Mouse (Mus musculus): ENCODE results near the gene Uncx. TPM values are rescaled to one million over a fixed set of nuclear protein-coding genes. Genes with fewer than 3 reads are reported as not detected.

The Uncx gene
- polyA plus RNA-seq, 1 experiment from 2014 or later, result 0.08 TPM

DNA sequence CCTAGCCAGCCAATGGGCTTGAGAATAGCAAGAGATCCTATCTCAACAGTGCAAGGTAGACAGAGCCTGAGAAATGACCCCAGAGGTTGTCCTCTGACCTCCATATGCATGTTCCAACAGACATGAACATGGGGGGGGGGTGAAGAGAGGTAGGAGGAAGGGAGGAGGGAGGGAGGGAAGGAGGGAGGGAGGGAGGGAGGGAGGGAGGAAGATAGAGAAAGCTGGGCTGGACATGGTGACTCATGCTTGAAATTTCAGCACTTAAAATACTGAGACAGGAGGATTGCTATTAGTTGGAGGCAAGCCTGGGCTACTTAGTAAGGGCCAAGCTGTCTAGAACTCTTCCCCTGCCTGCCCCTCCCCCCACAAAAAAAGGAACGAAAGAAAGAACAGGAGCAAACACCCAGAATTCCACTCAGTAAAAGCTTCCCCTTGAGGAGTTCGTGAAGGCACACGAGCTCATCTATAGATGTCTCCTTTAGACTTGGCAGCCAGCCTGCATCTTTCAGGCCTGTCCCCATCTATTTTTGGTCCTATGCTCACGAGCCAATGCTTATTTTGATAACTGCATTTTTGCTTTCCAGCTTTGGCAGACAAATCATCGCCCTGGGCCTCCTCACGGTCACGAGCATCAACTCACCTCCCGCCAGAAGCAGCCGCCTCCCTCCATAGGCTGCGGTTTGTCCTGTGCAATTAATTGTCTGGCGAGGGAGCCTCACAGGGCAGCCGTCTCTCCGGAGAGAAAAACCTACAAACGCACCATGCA, 23.0 kb upstream of the Uncx start:
- Histone ChIP-seq H3K4me1 (0 out of 2 replicates have a peak, but pooled peaks cover 5% of the 10 kb centered on the region), H3K9me3 (no peaks in the 10 kb centered on the region), H3K36me3 (no peaks in the 10 kb centered on the region), H3K4me3 (replicated peaks) (no peak overlapping the region), H3K9ac (no peak overlapping the region), H3K27ac (no peak overlapping the region), H3K4me2 (no peak overlapping the region), H3K27me3 (replicated peaks) (no peaks in the 10 kb centered on the region)
- ATAC-seq (ENCODE audit: insufficient read depth, low FRiP score, low read depth), result no peak
- WGBS, result 39% methylated on average over 14 of the region's 14 CpGs

DNA sequence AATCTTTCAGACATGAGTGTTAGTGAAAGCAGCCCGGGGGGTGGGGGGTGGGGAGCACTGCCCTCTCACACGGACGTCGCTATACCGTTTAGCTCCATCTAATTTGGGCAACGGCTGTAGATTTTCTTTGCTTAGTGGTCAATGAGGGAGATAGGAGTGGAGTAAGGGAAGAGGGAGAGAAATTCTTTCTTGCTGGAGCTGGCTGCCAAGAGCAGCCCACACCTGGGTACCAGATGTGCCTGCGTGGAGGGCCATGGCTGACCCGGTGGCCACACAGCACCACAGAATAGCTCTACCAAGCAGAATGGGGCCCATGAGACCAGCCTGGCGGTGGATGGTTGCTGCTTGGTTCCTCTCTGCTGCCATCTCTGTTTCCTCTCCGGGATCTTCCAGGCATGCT, 21.3 kb upstream of the Uncx start:
- H3K27me3 ChIP-seq (replicated peaks), result no peaks in the 10 kb centered on the region; the same call in 1 of the 2 replicates
- 70% methylated on average over 10 of the region's 10 CpGs for WGBS
- H3K4me1 ChIP-seq, result no peaks in the 10 kb centered on the region
- no peak overlapping the region for H3K4me3 ChIP-seq (replicated peaks)
- no peaks in the 10 kb centered on the region for H3K9me3 ChIP-seq
- H3K27ac ChIP-seq, result no peak overlapping the region
- no peak overlapping the region for H3K4me2 ChIP-seq
- no peak overlapping the region for H3K9ac ChIP-seq
- H3K36me3 ChIP-seq, result no peaks in the 10 kb centered on the region
- ATAC-seq (ENCODE audit: insufficient read depth, low FRiP score, low read depth), result no peak

- Histone ChIP-seq H3K9ac (no peak overlapping the region), H3K4me3 (replicated peaks) (no peak overlapping the region), H3K36me3 (no peaks in the 10 kb centered on the region), H3K27me3 (replicated peaks) (peaks cover 30% of the 10 kb centered on the region), H3K27ac (no peak overlapping the region), H3K4me1 (no peaks in the 10 kb centered on the region), H3K4me2 (no peak overlapping the region), H3K9me3 (no peaks in the 10 kb centered on the region)
- ATAC-seq (ENCODE audit: insufficient read depth, low FRiP score, low read depth), result no peak
- 39% methylated on average over 7 of the region's 7 CpGs for WGBS
These were observed 14.4 kb upstream of the Uncx start for GRCm38 (mm10) chr5:139528851-139529250.

DNA sequence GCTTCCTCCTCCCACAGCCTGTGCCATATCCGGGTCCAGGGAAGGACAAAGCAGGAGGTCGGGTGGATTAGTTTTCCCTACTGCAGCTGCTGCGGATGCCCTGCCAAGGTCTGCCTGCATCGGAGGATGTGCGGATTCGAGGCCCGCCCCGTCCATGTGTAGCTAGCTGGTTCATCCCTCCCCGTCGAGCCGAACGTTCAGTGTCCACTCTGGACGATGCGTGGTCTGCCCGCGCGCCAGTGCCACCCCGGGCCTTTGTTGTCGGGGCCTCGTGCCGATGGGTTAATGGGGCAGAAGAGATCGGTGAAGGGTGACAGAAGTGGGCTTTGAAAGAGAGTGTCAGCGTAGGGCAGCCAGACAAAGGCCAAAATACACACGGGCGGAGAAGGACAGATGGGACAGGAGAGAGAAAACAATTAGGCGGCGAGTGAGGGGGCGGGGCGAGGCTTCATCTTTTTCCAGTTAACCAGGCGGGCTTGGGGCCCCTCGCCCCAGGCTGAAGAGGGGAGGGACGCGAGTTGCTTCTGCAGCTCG, 7.8 kb upstream of the Uncx start:
- WGBS, result 2% methylated on average over 34 of the region's 34 CpGs

GRCm38 (mm10) chr5:139536211-139536910, 6.9 kb upstream of the Uncx start:
- 4% methylated on average over 26 of the region's 26 CpGs for WGBS
- no peaks in the 10 kb centered on the region for H3K36me3 ChIP-seq
- no peak overlapping the region for H3K4me3 ChIP-seq (replicated peaks)
- ATAC-seq (ENCODE audit: insufficient read depth, low FRiP score, low read depth), result no peak
- H3K27ac ChIP-seq, result no peak overlapping the region
- no peak overlapping the region for H3K9ac ChIP-seq
- peaks cover 83% of the 10 kb centered on the region for H3K27me3 ChIP-seq (replicated peaks)
- no peaks in the 10 kb centered on the region for H3K9me3 ChIP-seq
- peaks cover 9% of the 10 kb centered on the region; the same call in 1 of the 2 replicates for H3K4me1 ChIP-seq
- H3K4me2 ChIP-seq, result no peak overlapping the region

More for the DNA sequence above, 7.8 kb upstream of the Uncx start:
- peaks cover 79% of the 10 kb centered on the region for H3K27me3 ChIP-seq (replicated peaks)
- H3K4me2 ChIP-seq, result peak overlapping the region; percentile 22; the same call in 1 of the 2 replicates
- no peaks in the 10 kb centered on the region for H3K36me3 ChIP-seq
- no peak overlapping the region for H3K4me3 ChIP-seq (replicated peaks)
- H3K4me1 ChIP-seq, result peaks cover 8% of the 10 kb centered on the region; the same call in 1 of the 2 replicates
- no peak for ATAC-seq (ENCODE audit: insufficient read depth, low FRiP score, low read depth)
- H3K27ac ChIP-seq, result no peak overlapping the region
- H3K9ac ChIP-seq, result no peak overlapping the region
- H3K9me3 ChIP-seq, result no peaks in the 10 kb centered on the region

DNA sequence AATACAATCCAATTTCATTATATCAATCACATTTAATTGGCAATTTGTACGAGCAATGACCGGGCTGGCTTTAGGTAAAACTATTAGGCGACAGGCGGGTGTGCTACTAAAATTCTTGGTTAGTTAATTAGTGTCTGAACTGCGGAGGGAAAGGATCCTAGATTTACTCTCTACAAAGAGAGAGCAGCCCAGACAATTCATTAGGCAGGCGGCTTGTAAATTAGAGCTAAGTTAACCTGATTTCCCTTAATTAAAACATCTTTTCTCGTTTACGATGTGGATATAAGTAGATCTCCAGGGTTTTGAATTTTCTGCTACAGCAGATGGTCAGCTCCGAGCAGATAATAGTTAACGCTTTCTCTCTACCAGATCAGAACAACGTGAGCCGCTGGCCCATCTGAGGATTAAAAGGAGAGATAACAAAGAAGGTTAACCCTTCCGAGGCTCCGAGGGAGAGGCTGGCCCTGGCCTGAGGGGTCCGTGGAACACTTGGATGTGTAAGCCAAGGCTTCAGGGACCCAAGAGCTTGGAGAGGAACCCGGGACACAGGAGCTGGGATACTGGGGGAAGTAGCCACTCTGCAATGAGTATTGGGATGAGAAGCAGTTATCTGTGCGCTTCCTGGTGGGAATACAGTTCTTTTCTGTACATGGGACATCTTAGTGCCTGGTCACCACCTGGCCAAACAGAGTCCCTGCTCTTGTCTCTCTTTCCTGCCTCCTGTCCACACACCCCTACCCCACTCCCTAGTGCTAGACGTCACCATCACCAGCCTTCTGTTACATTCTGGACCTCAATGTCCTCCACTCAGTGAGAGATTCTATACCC, 6.2 kb upstream of the Uncx start:
- ATAC-seq (ENCODE audit: insufficient read depth, low FRiP score, low read depth), result no peak
- Histone ChIP-seq H3K4me1 (peaks cover 9% of the 10 kb centered on the region; the same call in 1 of the 2 replicates), H3K4me3 (replicated peaks) (no peak overlapping the region), H3K36me3 (no peaks in the 10 kb centered on the region), H3K9ac (no peak overlapping the region), H3K9me3 (no peaks in the 10 kb centered on the region), H3K27ac (no peak overlapping the region), H3K4me2 (no peak overlapping the region), H3K27me3 (replicated peaks) (peaks cover 87% of the 10 kb centered on the region)
- WGBS, result 14% methylated on average over 18 of the region's 18 CpGs

DNA sequence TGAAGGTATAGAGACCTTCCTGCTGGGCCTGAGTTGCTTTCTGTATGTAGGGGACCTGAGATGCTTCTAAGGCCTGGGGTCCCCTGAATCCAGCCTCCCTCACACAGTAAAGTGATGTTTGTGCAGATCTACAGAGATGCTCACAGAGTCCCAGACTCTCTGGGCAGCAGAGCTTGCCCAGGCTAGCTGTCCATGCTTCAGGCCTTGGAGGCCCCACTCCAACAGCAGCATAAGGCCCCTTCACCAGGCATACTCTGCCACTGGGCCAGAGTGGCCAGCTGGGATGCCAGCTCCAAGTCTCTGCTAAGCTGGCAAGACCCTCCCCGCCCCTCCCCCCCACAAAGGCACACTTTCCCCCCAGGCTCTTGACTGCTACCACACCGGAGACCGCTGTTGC, 5.6 kb upstream of the Uncx start:
- Histone ChIP-seq H3K9me3 (no peaks in the 10 kb centered on the region), H3K4me1 (peaks cover 9% of the 10 kb centered on the region; the same call in 1 of the 2 replicates), H3K9ac (no peak overlapping the region), H3K27me3 (replicated peaks) (peaks cover 88% of the 10 kb centered on the region), H3K27ac (no peak overlapping the region), H3K36me3 (no peaks in the 10 kb centered on the region), H3K4me3 (replicated peaks) (no peak overlapping the region), H3K4me2 (no peak overlapping the region)
- WGBS, result 10% methylated on average over 3 of the region's 3 CpGs
- no peak for ATAC-seq (ENCODE audit: insufficient read depth, low FRiP score, low read depth)

GRCm38 (mm10) chr5:139541151-139542042, 1.9 kb upstream of the Uncx start:
- 0 out of 2 replicates have a peak overlapping the region, but pooled peaks have one; percentile 3 for H3K4me3 ChIP-seq (replicated peaks)
- ATAC-seq (ENCODE audit: insufficient read depth, low FRiP score, low read depth), result no peak
- WGBS, result 3% methylated on average over 44 of the region's 44 CpGs
- H3K9me3 ChIP-seq, result no peaks in the 10 kb centered on the region
- no peak overlapping the region for H3K4me2 ChIP-seq
- H3K36me3 ChIP-seq, result no peaks in the 10 kb centered on the region
- H3K4me1 ChIP-seq, result peaks cover 9% of the 10 kb centered on the region
- H3K27me3 ChIP-seq (replicated peaks), result peaks cover 92% of the 10 kb centered on the region
- H3K27ac ChIP-seq, result no peak overlapping the region
- no peak overlapping the region for H3K9ac ChIP-seq

DNA sequence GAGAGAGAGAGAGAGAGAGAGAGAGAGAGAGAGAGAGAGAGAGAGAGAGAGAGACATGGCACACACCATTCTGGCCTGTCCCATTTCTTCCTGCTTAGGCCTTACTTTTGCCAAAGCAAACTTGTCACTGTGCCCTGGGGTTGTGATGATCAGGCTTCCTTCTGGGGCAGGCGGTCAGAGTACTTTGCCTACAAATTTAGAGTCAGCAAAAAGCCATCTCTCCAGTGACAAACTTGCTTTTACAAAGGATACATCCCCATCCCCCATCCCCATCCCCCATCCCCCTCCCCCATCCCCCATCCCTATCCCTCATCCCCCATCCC, 1.3 kb upstream of the Uncx start:
- H3K27me3 ChIP-seq (replicated peaks), result peaks cover 92% of the 10 kb centered on the region

GRCm38 (mm10) chr5:139542556-139542955, 738 bp upstream of the Uncx start:
- Histone ChIP-seq H3K36me3 (no peaks in the 10 kb centered on the region), H3K4me3 (replicated peaks) (no peak overlapping the region), H3K4me2 (no peak overlapping the region), H3K9ac (no peak overlapping the region), H3K27me3 (replicated peaks) (peaks cover 92% of the 10 kb centered on the region), H3K27ac (no peak overlapping the region), H3K4me1 (peaks cover 12% of the 10 kb centered on the region), H3K9me3 (no peaks in the 10 kb centered on the region)
- 1% methylated on average over 5 of the region's 5 CpGs for WGBS
- no peak for ATAC-seq (ENCODE audit: insufficient read depth, low FRiP score, low read depth)

More for the DNA sequence above, 1.3 kb upstream of the Uncx start:
- no peaks in the 10 kb centered on the region for H3K9me3 ChIP-seq
- no peak overlapping the region for H3K4me2 ChIP-seq
- no peaks in the 10 kb centered on the region for H3K36me3 ChIP-seq
- peaks cover 10% of the 10 kb centered on the region for H3K4me1 ChIP-seq
- no peak overlapping the region for H3K4me3 ChIP-seq (replicated peaks)
- no peak overlapping the region for H3K27ac ChIP-seq
- no peak for ATAC-seq (ENCODE audit: insufficient read depth, low FRiP score, low read depth)
- H3K9ac ChIP-seq, result no peak overlapping the region
- 0% methylated on average over 1 of the region's 1 CpGs for WGBS

Data from stomach, embryonic 15.5 days (tissue).